Mouse (Mus musculus) erythroid progenitor cell, adult 5-6 weeks (primary cell): ENCODE data around the gene Igdcc3. TPM values are rescaled to one million over a fixed set of nuclear protein-coding genes. Genes with fewer than 3 reads are reported as not detected.
A peak's percentile ranks its signal among the peaks of the same experiment; 100 is the strongest.
"Not testable (repeated sequence)": the region's sequence is repeated elsewhere in the genome, so short reads cannot be mapped to it uniquely, and the experiment has no call there.

Experiments
- ATAC-seq: replicated peaks from 2 replicates; pipeline ENCODE4 v1.8.0; 2016; ENCODE audit warnings: moderate number of reproducible peaks, mild to moderate bottlenecking, moderate TSS enrichment, inconsistent platforms; ENCODE audit not compliant: poor library complexity, low FRiP score, severe bottlenecking
- total RNA-seq, 2 experiments: library from RNA; stranded (forward) in 1 of 2; stranded (reverse) in 1 of 2; fragments of 150-400 nt in 1 of 2; fragments of 186-747, 209-891 nt in 1 of 2; gene quantifications; 2 replicates each; pipeline versions ENCODE4 v1.2.3 to v1.2.4; 2015 to 2017; ENCODE audit warnings: low replicate concordance in 2 of 2

The Igdcc3 gene
- total RNA-seq, 2 experiments from 2014 or later: not detected

DNA sequence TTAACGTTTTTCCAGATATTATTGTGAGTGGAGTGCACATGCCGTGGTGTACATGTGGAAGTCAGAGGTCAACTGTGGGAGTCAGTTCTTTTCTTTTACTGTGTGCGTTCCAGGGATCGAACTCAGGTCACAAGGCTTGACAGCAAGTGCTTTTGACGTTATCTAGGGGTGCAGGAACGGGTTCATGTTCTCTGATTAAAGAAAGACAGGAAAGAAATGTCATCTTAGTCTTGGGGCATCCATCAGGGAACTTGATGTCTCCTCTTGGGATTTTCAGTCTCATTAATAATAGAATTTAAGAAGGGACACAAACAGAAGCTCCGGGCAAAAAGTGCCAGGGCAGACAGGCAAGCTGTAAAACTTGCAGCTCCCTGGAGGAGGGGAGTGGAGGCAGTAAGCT is 58.7 kb downstream of the Igdcc3 start:
- ATAC-seq: no peak

DNA sequence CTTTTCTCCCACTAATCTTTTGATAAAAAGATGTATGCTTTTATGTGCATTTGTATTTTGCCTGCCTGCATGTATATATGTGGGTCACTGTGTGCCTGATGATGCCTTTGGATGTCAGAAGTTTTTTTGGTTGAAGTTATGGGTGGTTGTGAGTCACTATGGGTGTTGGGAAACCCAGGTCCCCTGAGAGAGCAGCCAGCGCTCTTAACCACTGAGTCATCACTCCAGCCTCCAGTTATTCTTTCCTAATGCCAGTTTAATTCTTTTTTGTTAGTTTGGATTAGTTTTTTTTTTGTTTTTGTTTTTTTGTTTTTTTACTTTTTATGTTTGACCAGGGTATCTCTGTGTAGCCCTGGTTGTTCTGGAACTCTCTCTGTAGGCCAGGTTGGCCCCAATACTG is 59.6 kb downstream of the Igdcc3 start:
- ATAC-seq: no peak

DNA sequence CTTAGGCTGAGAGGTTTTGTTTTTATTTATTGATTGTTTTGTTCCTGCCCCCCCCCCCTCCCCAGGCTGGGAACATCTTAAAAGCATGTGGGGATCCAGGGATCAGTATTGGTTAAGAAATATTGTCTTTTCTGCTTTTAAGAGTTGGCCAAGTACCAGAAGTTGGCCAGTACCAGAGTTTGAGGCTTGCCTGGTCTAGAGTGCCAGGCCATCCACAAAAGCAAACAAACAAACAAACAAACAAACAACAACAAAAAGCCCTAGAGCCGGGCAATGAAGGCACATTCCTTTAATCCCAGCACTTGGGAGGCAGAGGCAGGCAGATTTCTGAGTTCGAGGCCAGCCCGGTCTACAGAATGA is 60.0 kb downstream of the Igdcc3 start:
- no peak for ATAC-seq

DNA sequence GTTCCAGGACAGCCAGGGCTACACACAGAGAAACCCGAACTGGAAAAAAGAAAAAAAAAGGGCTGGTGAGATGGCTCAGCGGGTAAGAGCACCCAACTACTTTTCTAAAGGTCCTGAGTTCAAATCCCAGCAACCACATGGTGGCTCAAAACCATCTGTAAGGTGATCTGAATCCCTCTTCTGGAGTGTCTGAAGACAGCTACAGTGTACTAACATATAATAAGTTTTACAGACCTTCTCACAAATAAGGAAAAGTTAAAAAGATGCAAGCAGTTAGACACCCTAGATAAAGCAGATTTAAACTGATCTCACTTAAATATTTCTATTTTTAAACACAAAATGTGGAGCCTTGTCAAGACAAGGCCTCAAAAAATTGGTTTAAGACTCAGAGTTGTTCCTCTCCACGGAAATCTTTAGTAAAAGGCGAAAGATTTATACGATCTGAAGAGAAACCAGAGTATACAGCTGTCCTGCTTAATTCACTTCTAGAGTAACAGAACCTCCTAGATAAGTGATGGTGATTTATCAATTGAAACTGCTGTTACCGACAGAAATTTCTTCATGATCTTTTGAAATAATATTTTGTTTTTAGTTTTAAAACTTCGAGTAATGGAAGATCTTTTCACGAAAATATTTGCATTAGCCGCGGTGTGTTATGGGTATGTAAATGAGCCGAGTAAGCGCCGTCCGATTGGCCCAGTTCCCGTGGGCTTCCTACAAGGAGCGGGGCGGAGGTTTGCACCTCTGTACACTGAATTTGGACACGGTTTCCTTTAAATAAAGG is 60.6 kb downstream of the Igdcc3 start:
- peak; percentile 89 for ATAC-seq

DNA sequence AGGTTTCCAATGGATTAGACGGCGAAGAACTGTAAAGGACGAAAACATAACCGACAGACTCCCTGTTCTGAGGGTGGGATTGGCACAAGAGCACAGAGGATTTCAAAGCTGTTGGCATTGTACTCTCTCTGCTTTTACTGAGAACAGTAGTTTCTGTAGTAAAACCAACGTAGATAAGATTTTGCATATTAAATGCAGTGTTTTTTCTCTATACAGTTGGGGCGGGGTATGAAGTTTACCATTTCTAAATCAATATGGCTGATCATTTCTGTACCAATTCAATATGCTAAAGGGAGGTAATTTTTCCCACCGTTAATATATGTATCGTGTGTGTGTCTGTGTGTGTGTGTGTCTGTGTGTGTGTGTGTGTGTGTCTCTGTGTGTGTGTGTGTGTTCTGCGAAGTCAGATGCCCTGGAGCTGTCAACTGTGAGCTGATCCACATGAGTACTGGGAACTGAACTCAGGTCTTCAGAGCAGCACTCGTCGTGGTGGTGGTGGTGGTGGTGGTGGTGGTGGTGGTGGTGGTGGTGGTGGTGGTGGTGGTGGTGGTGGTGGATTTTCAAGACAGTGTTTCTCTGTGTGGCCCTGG is 61.3 kb downstream of the Igdcc3 start:
- ATAC-seq: peak; percentile 62

DNA sequence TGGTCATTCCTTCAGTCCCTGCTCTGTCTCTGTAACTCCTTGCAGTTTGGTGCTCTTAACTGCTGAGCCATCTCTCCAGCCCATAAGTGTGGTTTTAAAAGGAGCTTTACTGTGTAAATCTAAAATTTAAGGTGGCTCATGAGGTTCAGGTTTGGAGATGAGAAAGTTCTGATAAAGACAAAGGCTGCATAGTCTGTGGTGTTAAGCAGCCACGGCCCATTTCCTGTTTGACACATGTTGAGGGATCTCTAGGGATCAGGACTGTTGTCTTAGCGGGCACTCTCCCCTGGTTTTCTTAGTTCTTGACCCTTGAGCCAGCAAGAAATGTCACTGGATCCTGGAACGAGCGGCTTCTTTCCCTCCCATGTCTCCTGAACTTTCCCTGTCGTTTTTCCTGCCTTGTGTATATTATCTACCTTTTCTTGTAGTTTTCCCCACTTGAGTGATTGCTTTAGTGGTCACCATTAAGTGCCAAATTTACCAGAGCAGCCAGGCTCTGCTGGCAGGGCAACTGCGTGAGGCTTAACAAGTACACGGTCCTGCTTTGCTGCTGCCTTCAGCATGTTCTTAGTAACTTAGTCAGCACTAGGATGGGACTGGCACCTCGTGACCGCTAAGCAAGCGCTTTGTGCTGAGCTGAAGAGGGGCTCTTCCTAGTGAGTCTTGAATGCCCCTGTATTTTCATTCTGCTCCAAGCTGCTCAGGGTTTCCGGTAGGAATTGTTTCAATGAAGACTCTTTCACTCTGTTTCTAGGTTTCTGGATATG is 64.2 kb downstream of the Igdcc3 start:
- ATAC-seq: no peak

DNA sequence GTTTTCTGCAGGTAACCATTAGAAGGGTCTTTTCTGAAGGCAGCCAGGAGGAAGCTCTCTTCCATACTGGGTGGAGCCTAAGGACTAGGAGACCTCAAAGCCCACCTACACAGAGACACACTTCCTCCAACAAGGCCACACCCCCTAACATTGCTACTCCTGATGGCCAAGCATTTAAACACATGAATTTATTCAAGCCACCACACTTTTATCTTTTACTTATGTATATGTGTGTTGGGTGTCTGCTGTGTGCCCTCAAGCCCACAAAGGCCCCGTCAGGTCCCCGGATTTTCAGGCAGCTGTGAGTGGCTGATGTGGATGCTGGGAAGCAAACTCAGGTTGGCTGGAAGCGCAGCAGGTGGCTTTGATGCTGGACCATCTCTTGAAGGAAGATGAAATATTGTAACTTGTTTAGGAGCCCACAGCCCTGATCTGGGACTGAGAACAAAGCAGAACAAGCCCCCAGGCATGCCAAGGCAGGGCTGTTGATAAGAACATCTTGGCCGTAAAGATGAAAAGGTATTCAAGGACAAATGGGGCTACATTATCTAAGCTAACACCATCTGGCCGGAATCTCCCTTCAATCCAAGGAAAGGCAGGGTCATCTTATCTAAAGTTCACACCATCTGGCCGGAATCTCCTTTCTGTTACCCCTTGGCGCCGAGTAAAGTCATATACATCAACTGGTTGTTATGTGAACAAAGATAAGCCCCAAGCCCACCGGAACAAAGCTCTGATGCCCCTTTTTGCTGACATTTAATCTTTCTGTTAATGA is 66.2 kb downstream of the Igdcc3 start:
- ATAC-seq: not testable (repeated sequence)

DNA sequence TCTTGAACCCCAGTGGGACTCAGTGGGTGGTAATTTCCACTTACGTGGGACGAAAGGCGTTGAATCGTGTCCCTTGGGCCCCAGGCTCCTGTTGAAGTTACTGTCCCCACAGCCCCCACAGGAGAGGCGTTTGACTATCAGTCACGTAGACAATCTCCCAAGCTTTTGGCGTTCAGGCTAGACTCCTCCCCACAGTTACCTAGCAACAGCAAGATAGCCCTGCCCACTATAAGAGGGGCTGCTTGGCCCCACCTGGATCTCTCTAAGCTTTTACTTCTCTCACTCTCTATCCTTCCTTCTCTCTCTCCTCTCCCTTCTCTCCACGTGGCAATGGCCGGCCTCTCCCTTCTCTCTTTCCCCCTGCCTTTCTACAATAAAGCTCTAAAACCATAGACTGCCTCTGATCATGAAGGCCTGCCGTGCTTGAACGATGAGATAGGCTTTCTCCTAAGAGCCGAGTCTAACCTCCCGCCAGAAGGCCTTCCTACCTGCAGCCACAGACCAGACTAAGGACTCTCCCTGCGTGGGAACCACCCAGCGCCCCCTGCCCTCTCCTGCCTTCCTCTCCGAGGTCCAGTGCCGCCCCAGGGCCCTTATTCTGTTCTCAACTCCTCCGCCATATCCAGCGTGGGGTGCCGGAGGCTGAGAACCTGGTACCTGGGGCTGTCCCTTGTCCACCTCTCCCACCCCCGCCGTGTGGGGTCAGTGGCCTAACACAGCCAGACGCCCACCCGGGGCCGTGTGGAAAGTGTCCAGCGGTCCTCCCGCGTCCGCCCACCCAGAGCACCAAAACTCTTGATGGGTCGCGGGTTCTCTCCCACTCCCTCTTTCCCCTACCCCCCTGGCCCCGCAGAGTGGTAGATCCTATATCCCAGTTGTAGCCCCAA is 67.5 kb downstream of the Igdcc3 start:
- ATAC-seq: no peak

DNA sequence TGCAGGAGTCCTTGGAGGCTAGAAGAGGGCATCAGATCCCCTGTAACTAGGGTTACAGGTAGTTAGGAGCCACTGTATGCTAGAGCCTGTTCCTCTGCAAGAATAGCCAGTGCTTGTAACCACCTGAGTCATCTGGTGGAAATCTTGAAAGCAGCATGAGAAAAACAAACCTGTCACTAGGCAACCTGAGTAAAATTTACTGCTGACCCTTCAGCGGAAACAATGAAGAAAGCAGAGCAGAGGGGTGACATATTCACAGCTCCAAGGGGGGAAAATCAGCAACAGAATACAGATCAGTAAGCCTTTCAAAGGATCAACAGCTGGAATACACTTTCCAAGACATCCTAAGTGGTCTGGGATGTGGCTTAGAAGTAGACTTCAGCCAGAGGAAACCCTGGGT is 70.6 kb downstream of the Igdcc3 start:
- ATAC-seq: no peak

DNA sequence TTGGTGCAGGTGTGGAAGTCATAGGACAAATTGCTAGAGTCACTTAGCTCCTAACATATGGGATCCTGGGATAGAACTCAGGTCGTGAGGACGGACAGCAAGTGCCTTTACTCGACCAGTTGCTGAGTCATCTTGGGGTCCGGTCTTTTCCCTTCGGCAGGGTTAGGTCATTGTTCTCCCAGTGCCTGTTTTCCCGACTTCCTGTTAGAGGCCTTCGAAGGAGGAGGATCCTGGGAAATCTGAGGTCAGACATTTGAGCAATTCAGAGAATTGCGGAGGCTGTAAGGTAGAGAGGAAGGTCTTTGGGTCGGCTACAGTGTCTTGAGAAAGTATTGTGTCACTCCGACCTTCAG is 73.4 kb downstream of the Igdcc3 start:
- peak; percentile 17 for ATAC-seq

DNA sequence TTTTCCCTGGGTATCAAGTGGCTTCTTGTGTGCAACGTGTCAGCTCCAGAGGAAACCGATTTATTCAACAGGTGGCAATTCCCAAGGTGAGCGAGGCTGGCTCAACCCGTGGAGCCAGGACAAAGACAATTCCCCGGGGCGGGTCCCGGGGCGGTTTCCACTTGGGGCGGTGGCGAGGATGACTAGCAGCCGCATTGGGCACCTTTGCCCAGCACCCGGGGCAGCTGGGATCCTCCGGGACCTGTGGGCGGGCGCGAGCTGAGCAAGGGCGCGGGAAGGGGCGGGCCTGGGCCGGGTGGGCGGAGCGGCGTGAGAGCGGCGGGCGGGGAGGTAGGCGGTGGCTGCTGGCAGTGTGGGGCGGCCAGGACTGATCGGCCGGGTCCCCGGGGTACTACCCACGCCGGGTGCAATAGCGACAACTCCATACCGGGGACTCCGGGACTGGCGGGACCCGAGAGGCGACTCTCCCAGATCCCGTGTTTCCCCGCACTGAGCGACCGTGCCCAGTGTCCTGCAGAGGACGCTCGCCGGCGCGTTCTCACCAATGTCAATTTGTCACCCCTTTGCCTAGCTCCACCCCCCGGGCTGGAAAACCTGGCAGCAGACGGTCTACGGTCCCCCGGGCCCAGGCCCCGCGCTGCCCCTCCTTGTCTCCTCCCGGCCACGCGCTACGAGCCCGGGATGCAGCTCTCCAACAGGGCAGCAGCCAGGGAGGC is 73.9 kb downstream of the Igdcc3 start:
- peak; percentile 80 for ATAC-seq

DNA sequence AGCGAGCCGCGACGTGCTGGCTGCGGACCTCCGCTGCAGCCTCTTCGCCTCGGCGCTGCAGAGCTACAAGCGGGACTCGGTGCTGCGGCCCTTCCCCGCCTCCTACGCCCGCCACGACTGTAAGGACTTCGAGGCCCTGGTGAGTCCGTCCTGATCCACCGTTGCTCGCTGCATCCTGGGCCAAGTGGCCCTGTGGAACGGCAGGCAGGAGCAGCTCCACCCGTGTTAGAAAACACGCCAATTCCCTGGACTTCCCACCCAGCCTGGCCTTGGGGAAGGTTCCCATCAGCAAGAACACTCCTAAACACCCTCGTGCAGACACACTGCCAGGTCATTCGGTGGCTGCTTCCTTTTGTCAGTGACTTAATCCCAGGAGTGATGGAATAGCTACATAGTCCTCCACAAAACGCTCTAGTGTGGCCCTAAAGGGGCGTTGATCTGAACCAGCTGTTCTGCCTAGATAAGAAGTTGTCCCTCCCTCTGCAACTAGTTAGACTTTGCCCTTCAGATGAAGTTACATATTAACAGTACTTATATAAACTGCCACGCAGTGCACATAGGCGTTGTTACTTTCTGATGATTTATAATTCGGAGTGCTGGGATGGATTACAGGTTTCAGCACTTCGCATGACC is 74.6 kb downstream of the Igdcc3 start:
- peak; percentile 75 for ATAC-seq

DNA sequence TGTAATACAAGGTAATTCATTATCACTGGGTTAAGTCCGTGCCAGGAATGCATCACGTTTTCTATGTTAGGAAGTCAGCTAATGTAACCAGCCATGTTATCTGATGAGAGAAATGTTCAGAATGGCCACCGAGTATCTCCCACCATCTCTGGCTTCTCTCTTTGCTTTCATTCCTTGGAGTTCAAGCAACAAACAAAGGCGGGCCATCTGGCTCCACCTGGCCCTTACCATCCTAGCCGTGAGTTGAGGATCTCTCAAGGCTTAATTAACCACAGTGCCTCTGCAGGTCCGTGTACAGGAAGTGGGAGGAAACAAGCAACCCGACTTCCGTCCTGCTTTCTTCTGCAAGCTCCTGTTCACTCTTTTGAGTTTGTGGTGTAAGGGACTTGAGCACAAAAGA is 76.0 kb downstream of the Igdcc3 start:
- 0 out of 2 replicates have a peak, but pooled peaks have one; percentile 16 for ATAC-seq

DNA sequence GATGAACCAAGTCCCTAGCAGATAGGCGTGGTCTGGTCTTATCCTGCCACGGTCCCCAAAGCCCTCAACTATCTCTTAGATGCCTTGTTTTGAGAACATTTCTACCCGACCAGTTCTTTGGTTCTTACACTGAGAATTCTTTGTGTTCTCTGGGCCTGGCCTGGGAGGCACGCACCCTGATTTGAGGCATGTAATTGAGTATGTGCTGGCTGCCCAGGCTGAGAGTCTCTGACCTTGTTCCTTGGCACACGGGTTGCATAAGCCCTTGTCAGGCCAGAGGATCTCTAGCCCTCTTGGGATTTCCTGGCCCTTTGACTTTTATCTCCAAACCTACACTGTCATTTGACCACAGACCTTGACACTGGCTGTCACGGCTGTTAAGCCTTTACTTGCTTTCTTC is 76.7 kb downstream of the Igdcc3 start:
- peak; percentile 35 for ATAC-seq

DNA sequence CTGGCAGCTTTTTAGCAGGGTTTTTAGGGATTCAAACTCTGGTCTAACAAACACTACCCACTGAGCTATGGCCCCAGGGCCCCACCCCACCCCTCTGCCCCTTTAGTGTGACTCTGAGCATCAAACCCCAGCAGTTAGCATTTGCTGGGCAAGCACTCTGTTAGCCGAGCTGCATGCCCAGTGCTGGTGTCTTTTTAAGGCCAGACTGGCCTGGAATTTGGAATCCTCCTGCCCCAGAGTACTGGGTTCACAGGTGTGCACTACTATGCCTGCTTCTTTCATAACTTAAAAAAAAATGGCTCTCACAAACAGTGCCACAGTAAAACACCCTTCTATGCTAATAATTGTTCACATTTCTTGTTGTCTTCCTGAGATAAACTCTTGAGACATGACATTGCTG is 77.9 kb downstream of the Igdcc3 start:
- no peak for ATAC-seq

DNA sequence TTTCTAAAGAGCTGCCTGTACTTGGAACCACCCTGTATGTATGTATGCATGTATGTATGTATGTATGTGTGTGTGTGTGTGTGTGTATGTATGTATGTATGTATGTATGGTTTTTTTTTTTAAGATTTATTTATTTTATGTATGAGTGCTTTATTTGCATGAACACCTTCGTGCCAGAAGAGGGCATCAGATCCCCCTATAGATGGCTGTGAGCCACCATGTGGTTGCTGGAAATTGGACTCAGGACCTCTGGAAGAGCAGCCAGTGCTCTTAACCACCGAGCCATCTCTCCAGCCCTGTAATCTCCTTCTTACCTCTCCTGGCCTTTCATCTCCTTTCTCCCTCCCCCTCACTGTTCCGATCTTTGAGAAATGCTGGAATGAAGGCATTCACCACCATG is 79.4 kb downstream of the Igdcc3 start:
- not testable (repeated sequence) for ATAC-seq

DNA sequence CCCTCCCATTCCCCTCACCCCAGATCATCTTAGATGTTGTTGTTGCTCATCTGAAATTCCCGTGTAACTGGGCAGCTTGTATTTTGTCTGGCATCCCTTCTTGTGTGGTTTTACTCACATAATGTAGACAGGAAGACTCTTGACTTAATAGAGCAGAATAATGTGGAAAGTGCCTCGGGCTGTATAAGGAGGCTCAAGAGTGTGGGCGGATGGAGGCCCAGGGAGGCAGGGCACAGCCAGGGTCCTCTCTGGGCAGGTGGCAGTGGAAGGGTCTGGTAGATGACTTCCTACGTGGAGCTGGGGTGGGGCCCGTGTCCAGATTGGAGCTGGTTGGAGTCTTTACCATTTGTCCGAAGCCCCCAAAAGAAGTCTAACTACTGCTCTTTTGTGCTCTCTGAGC is 82.9 kb downstream of the Igdcc3 start:
- ATAC-seq: no peak

DNA sequence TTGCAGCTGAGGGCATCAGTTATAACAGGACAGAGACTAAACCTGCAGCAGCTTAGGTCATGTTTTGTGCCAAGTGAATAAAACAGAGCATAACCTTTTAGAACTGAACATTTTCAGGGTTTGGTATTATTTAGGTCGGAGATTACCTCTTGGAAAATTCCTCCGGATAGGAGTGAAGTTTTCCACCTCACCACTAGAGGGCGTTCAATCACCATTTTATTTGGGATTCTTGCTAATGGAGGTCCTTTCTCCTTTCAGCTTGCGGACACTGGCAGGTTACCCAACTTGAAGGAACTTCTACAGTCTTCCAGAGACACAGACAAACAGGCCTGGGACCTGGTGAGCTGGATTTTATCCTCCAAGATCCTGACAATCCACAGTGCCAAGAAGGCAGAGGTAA is 84.8 kb downstream of the Igdcc3 start:
- ATAC-seq: peak; percentile 41; the same call in 1 of the 2 replicates
